Mouse (Mus musculus) embryonic facial prominence, embryonic 13.5 days (tissue): ENCODE data around the gene Jag2. TPM values are rescaled to one million over a fixed set of nuclear protein-coding genes. Genes with fewer than 3 reads are reported as not detected.
A peak's percentile ranks its signal among the peaks of the same experiment; 100 is the strongest.

ENCODE experiments used
- ATAC-seq: fragments of 200-750 bp; cut with Nextera tagmentation; 2 replicates; pipeline ENCODE4 v1.8.0; 2017; ENCODE audit warnings: low read depth; ENCODE audit not compliant: insufficient number of reproducible peaks, insufficient read depth, low FRiP score, low TSS enrichment
- H3K27ac ChIP-seq: fragments of 300-500 bp; sonication (generic); 2 replicates; pipeline ENCODE4 v1.5.1; 2015; ENCODE audit warnings: moderate library complexity, mild to moderate bottlenecking, inconsistent platforms
- H3K27me3 ChIP-seq: fragments of 300-500 bp; sonication (generic); 2 replicates; pipeline ENCODE4 v1.6.1; 2015; ENCODE audit warnings: mild to moderate bottlenecking, inconsistent platforms
- H3K36me3 ChIP-seq: fragments of 300-500 bp; sonication (generic); 2 replicates; pipeline ENCODE4 v1.6.1; 2015; ENCODE audit warnings: mild to moderate bottlenecking, inconsistent platforms
- H3K4me1 ChIP-seq: fragments of 300-500 bp; sonication (generic); 2 replicates; pipeline ENCODE4 v1.6.1; 2015; ENCODE audit warnings: inconsistent platforms
- H3K4me2 ChIP-seq: fragments of 300-500 bp; sonication (generic); 2 replicates; pipeline ENCODE4 v1.6.1; 2015; ENCODE audit warnings: moderate library complexity, mild to moderate bottlenecking, inconsistent platforms
- H3K4me3 ChIP-seq: fragments of 300-500 bp; sonication (generic); 2 replicates; pipeline ENCODE4 v1.5.1; 2015; ENCODE audit warnings: mild to moderate bottlenecking, inconsistent platforms
- H3K9ac ChIP-seq: fragments of 300-500 bp; sonication (generic); 2 replicates; pipeline ENCODE4 v1.6.1; 2015; ENCODE audit warnings: mild to moderate bottlenecking, inconsistent platforms
- H3K9me3 ChIP-seq: fragments of 300-500 bp; sonication (generic); 2 replicates; pipeline ENCODE4 v1.6.1; 2016; ENCODE audit warnings: inconsistent platforms
- WGBS: fragments of 180-500 bp; shearing (Covaris S2); methylation state at CpG from one replicate; pipeline ENCODE4 v1.1.7; 2015; ENCODE audit warnings: mixed read lengths; 5-methylcytosine and 5-hydroxymethylcytosine counted together
- polyA plus RNA-seq: library from polyadenylated mRNA; unstranded; fragments of >200 nt; fragmentation: Nextera tagmentation; extraction: Ambion mirVana; gene quantifications from 2 replicates; pipeline ENCODE4 v1.2.1, GENCODE M21; 2015

Gene Jag2
- polyA plus RNA-seq, 1 experiment from 2014 or later: 11.5 TPM

DNA sequence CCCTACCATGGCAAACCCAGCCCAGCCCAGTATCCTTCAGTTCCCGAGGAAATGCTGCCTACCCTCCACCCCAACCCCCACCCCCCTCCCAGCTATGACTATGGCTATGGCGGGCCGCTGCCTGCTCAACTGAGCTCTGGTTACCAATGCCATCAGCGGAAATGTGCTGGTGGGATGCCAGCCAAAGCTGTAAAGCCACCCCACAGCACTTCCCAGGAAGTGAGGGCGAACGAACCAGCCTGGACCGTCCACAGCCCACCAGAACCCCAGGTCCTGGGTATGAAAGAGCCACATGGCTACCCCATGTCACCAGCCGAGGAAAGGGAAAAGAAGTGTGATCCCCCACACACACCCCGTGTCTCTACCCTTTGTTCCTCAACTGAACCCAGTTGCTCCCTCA, 11.1 kb upstream of the Jag2 start:
- Histone ChIP-seq H3K4me2 (peak overlapping the region; percentile 80), H3K27ac (peak overlapping the region; percentile 74; the same call in 1 of the 2 replicates), H3K27me3 (no peaks in the 10 kb centered on the region), H3K36me3 (no peaks in the 10 kb centered on the region), H3K4me1 (peaks cover 39% of the 10 kb centered on the region), H3K4me3 (peak overlapping the region; percentile 68; the same call in 1 of the 2 replicates), H3K9ac (no peak overlapping the region), H3K9me3 (no peaks in the 10 kb centered on the region)
- ATAC-seq: no peak
- WGBS: 78% methylated on average over 9 of the region's 9 CpGs

DNA sequence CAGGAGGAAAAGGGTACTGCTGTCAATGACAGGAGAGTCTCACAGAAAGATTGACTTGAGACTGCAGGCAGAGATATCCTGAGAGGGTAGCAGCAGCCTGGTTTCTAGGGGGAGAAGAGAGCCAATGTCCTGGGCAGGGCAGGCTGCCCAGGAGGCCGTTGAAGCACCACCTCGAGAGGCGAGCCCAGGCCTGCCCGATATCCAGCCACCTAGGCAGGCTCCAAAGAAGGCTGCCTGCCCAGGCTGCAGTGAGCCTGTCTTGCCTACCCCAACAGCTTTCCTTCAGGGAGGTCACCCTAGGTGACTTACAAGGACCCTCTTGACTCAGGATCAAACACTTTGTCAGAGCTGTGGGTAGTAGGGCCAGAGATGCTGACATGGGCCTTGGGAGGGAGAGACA, 10.7 kb upstream of the Jag2 start:
- Histone ChIP-seq H3K27me3 (no peaks in the 10 kb centered on the region), H3K9me3 (no peaks in the 10 kb centered on the region), H3K9ac (no peak overlapping the region), H3K27ac (no peak overlapping the region), H3K36me3 (no peaks in the 10 kb centered on the region; the same call in 1 of the 2 replicates), H3K4me3 (no peak overlapping the region), H3K4me1 (peaks cover 39% of the 10 kb centered on the region), H3K4me2 (peak overlapping the region; percentile 80; the same call in 1 of the 2 replicates)
- 70% methylated on average over 4 of the region's 4 CpGs for WGBS
- ATAC-seq: no peak

DNA sequence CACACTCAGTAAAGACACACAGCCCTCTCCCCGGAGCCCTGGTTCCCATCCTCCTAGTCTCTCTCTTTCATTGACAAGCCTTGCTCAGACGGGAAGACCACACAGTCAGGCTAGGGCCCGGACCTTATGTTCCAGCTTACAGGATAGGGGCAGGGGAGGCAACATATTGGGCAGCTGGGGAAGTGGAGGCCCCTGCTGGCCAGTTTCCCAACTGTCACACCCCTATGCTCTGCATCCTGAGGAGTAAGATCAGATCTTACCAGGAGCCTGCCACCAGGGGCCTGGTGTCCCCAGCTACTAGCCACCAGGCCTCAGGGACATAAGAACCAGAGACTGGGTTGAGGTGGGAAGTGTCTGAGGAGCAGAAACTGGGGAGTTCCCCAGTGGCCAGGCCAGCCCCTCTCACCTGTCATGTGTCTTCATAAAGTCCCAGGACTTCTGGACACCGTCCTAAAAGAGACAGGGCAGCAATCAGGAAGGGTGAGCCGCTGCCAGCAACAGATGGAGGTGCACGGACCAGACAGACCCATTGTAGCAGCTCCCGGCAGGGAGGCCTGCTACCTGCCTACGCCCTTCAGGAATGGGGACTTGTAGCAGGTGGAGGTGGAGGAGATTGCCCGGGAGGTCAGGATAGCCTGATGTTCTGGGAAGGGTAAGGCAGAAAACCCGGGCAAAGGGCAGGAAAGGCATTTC, 9.4 kb upstream of the Jag2 start:
- Histone ChIP-seq H3K4me3 (no peak overlapping the region), H3K27me3 (no peaks in the 10 kb centered on the region), H3K9me3 (no peaks in the 10 kb centered on the region), H3K4me2 (no peak overlapping the region), H3K9ac (0 out of 2 replicates have a peak overlapping the region, but pooled peaks have one; percentile 36), H3K27ac (no peak overlapping the region), H3K4me1 (peaks cover 39% of the 10 kb centered on the region), H3K36me3 (no peaks in the 10 kb centered on the region; the same call in 1 of the 2 replicates)
- ATAC-seq: no peak
- WGBS: 47% methylated on average over 10 of the region's 10 CpGs

DNA sequence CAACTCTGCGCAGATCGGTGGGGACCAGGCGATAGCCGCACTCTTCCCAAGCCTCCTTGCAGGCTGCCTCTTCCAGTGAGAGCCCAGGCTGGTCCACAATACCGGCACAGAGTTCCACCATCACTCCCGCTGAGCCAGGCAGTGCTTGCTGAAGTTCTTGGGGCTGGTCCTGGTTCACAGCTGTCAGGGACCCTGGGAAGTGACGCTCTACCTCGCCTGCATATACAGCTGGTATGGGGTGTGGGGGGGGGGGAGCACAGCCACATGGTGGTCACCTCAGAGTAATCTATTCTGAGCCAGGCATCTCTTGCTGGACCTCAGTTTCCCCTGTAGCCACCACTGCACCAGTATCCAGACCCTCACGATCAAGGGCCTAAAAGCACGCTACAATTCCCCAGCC, 8.8 kb upstream of the Jag2 start:
- H3K4me1 ChIP-seq: peaks cover 39% of the 10 kb centered on the region
- 77% methylated on average over 10 of the region's 10 CpGs for whole genome bisulfite sequencing
- H3K4me3 ChIP-seq: no peak overlapping the region
- H3K4me2 ChIP-seq: no peak overlapping the region
- H3K27ac ChIP-seq: no peak overlapping the region
- H3K9me3 ChIP-seq: no peaks in the 10 kb centered on the region
- no peak for ATAC-seq
- H3K27me3 ChIP-seq: no peaks in the 10 kb centered on the region
- H3K9ac ChIP-seq: peak overlapping the region; percentile 27; the same call in 1 of the 2 replicates
- H3K36me3 ChIP-seq: no peaks in the 10 kb centered on the region; the same call in 1 of the 2 replicates

DNA sequence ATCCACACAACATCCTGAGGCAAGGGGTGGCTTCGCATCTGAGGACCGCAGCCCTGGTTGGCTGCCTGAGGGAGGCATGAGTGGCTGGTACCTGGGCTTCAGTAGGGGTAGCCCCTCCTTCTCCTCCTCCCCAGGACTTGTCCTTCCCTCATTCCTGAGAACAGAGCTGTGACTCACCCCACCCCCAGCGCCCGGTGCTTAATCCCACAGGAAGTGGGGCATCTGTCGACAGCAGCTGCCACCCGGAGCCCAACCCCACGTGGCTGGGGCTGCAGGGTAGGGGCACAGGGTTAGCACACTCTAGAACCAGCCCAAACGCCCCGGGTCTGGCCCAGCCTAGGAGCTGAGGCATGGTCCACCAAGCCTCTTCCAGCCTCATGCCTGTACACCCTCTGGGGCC, 8.3 kb upstream of the Jag2 start:
- Histone ChIP-seq H3K27me3 (no peaks in the 10 kb centered on the region), H3K4me1 (peaks cover 39% of the 10 kb centered on the region), H3K9ac (peak overlapping the region; percentile 27; the same call in 1 of the 2 replicates), H3K9me3 (no peaks in the 10 kb centered on the region), H3K4me3 (no peak overlapping the region), H3K4me2 (no peak overlapping the region), H3K27ac (no peak overlapping the region), H3K36me3 (no peaks in the 10 kb centered on the region; the same call in 1 of the 2 replicates)
- peak; percentile 28; the same call in 1 of the 2 replicates for ATAC-seq
- WGBS: 23% methylated on average over 9 of the region's 9 CpGs

DNA sequence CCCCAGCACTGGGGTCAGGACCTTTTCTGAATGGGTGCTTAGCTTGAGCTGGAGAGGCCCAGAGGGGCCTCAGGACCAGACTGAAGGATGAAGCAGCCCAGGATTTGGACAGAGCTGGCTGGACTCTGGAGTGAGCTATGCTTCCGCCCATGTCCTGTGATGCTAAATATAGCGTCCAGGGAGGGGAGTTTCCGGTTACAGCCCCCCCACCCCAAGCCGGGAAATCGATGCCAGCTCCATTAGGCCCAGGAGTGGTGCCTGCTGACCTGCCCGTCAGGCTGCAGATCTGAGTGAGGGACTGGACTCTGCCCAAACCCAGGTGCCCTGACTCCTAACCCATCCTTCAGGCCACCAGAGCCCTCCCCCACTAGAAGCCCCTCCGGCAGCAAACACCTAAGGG, 3.1 kb upstream of the Jag2 start:
- Histone ChIP-seq H3K27ac (no peak overlapping the region), H3K9me3 (no peaks in the 10 kb centered on the region), H3K27me3 (peaks cover 51% of the 10 kb centered on the region), H3K9ac (peak overlapping the region; percentile 46; the same call in 1 of the 2 replicates), H3K4me1 (peaks cover 27% of the 10 kb centered on the region), H3K36me3 (no peaks in the 10 kb centered on the region; the same call in 1 of the 2 replicates), H3K4me3 (no peak overlapping the region), H3K4me2 (no peak overlapping the region)
- WGBS: 24% methylated on average over 7 of the region's 7 CpGs
- ATAC-seq: no peak

DNA sequence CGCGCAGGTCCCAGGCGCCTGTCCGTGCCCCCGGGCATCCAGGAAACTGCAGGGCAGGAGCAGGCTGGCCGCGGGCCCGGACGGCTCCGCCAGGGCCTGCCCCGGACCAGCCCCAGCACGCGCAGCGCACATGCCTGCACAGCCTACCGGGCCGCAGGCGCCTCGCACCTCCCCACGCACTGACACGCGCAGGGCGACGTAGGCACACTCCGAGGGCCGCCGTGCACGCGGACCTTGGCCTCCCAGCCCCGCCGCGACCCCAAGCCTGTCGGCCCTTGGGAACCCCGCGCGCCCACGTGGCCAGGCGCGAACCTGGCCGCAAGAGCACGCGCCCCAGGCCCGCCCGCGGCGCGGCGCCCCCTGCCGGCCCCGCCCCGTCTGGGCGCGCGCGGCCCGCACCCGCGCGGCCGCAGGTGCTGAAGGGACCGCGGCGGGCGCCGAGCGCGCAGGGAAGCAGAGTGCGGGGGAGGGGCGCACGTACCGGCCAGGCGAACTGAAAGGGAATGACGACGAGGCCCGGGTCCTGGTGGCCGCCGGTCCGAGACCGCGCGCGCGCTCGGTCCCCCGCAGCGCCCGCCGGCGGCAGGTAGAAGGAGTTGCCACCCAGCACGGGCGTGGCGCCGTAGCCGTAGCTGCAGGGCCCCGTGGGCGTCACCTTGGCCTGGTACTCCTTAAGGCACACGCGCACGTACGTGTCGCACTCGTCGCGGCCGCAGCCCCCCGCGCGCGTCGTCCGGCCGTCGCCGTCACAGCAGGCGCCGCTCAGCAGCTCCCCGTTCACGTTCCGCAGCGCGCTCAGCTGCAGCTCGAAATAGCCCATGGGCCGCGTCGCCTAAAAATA, 955 bp downstream of the Jag2 start:
- peak overlapping the region; percentile 70 for H3K9ac ChIP-seq
- H3K36me3 ChIP-seq: no peaks in the 10 kb centered on the region
- H3K4me1 ChIP-seq: peaks cover 31% of the 10 kb centered on the region
- no peaks in the 10 kb centered on the region for H3K9me3 ChIP-seq
- H3K4me2 ChIP-seq: peak overlapping the region; percentile 98
- peaks cover 71% of the 10 kb centered on the region for H3K27me3 ChIP-seq
- peak overlapping the region; percentile 64 for H3K27ac ChIP-seq
- ATAC-seq: no peak
- H3K4me3 ChIP-seq: peak overlapping the region; percentile 63
- 1% methylated on average over 124 of the region's 124 CpGs for WGBS

DNA sequence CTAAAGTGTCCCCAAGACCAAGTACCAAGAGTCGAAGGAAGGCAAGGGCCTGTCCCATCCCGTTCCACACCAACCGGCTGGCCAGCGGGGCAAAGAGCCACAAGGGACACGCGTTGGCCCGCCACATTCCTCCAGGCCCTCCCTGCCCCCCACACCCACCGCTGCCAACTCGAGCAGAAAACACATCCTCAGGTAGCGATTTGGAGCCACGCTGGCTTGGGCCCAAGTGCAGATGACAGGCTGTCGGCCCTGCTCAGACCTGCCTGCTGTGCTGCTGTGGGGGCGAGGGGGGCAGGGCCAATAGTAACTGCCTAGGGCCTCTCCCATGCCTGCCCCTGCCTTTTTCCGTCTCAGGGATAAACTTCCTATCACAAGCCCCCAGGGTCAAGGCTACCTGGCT, 2.3 kb downstream of the Jag2 start:
- 0 out of 2 replicates have a peak overlapping the region, but pooled peaks have one; percentile 7 for H3K9ac ChIP-seq
- no peaks in the 10 kb centered on the region for H3K9me3 ChIP-seq
- H3K27ac ChIP-seq: no peak overlapping the region
- ATAC-seq: no peak
- 51% methylated on average over 14 of the region's 14 CpGs for WGBS
- H3K4me1 ChIP-seq: peaks cover 31% of the 10 kb centered on the region
- H3K27me3 ChIP-seq: peaks cover 66% of the 10 kb centered on the region
- peak overlapping the region; percentile 63 for H3K4me3 ChIP-seq
- H3K36me3 ChIP-seq: no peaks in the 10 kb centered on the region
- H3K4me2 ChIP-seq: peak overlapping the region; percentile 98

DNA sequence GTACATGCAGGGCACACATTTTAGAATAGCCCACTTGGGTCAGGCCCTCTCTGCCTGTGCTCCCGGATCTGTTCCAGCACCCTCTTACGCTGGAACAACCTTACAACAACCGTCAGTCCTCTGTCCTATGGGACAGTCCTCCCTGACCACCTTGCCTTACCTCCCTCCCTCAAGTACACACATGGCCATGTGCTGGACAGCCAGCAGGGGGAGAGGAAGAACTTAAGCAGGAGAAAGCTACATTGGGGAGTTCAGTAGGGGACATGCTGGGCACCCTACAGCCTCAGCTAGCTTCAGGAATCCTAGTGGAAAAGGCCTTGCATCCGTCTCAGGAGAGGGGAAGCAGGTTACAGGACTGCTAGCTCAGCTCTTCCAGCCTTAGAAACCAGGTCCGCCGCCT, 3.6 kb downstream of the Jag2 start:
- Histone ChIP-seq H3K9ac (no peak overlapping the region), H3K27me3 (peaks cover 53% of the 10 kb centered on the region), H3K4me3 (no peak overlapping the region), H3K4me1 (peaks cover 32% of the 10 kb centered on the region), H3K27ac (no peak overlapping the region), H3K36me3 (no peaks in the 10 kb centered on the region), H3K9me3 (no peaks in the 10 kb centered on the region), H3K4me2 (no peak overlapping the region)
- ATAC-seq: no peak
- 80% methylated on average over 6 of the region's 6 CpGs for WGBS

DNA sequence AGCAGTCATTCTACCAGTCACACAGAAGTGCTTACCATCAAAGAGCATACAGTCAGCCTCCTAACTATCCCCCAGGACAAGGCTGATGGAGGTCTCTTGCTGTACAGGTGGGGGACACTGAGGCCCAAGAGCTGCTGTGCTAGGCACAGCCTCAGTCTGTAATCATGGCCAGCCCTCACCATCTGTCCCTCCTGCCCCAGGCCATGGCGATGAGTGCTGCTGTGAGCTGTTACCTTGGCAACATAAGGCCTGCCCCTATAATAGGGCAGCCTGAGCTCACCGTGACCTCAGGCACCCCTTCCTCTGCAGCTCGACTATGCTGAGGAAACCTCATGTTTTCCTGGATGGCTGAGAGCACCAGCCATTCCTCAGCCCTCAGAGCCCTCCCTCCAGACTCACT, 7.0 kb downstream of the Jag2 start:
- H3K27me3 ChIP-seq: peaks cover 19% of the 10 kb centered on the region
- no peaks in the 10 kb centered on the region for H3K9me3 ChIP-seq
- H3K4me2 ChIP-seq: no peak overlapping the region
- H3K36me3 ChIP-seq: 0 out of 2 replicates have a peak, but pooled peaks cover 2% of the 10 kb centered on the region
- no peak overlapping the region; the same call in 1 of the 2 replicates for H3K9ac ChIP-seq
- H3K4me1 ChIP-seq: peaks cover 18% of the 10 kb centered on the region; the same call in 1 of the 2 replicates
- no peak for ATAC-seq
- H3K4me3 ChIP-seq: no peak overlapping the region
- 6% methylated on average over 3 of the region's 3 CpGs for WGBS
- no peak overlapping the region for H3K27ac ChIP-seq

DNA sequence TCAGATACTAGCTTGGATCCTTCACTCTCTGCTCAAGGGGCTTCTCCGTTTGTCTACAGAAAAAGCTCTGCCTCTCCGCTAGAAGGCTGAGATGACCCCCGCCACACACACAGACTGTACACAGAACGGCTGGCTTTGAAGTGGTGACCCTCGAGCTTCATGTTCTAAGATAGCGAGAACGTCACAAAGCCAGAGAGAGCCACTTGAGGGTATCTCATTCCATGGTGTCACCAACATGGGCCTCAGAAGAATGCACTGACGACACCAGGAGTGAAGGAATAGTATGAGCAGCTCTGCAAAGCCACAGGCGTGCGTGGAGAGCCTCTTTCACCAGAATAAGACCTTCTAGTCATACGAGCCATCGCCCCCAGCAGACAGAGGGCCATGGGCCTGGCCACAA, 8.1 kb downstream of the Jag2 start:
- H3K9ac ChIP-seq: peak overlapping the region; percentile 16; the same call in 1 of the 2 replicates
- H3K36me3 ChIP-seq: 0 out of 2 replicates have a peak, but pooled peaks cover 4% of the 10 kb centered on the region
- H3K4me1 ChIP-seq: peaks cover 18% of the 10 kb centered on the region; the same call in 1 of the 2 replicates
- no peak overlapping the region for H3K4me2 ChIP-seq
- 82% methylated on average over 12 of the region's 12 CpGs for WGBS
- no peak overlapping the region for H3K27ac ChIP-seq
- H3K9me3 ChIP-seq: no peaks in the 10 kb centered on the region
- no peak for ATAC-seq
- H3K4me3 ChIP-seq: no peak overlapping the region
- peaks cover 9% of the 10 kb centered on the region for H3K27me3 ChIP-seq
